Mouse (Mus musculus) right cerebral cortex, adult 18-20 months (tissue): ENCODE results near the gene H2-M10.3.
"Not testable (repeated sequence)": the region's sequence is repeated elsewhere in the genome, so short reads cannot be mapped to it uniquely, and the experiment has no call there.

Source experiments
- DNase-seq: peaks from one replicate; pipeline ENCODE4 v3.0.0; 2022; ENCODE audit warnings: mixed read lengths

H2-M10.3 gene

GRCm38 (mm10) chr17:36368317-36368716, at the start of gene H2-M10.3:
Gene H2-M10.3, minus strand, starts transcription at chr17:36368417.
- not testable (repeated sequence) for DNase-seq

- no peak for DNase-seq
Observed at GRCm38 (mm10) chr17:36417416-36417815, 49.2 kb upstream of the H2-M10.3 start.

- no peak for DNase-seq
Observed at GRCm38 (mm10) chr17:36415407-36415806, 47.2 kb upstream of the H2-M10.3 start.

- DNase-seq, result no peak
Observed at GRCm38 (mm10) chr17:36414361-36414760, 46.1 kb upstream of the H2-M10.3 start.

- DNase-seq, result no peak
Observed at GRCm38 (mm10) chr17:36389907-36390306, 21.7 kb upstream of the H2-M10.3 start.

GRCm38 (mm10) chr17:36362404-36362803, 5.8 kb downstream of the H2-M10.3 start:
- DNase-seq, result not testable (repeated sequence)

- DNase-seq, result peak; percentile 30
Observed at GRCm38 (mm10) chr17:36357512-36357911, 10.7 kb downstream of the H2-M10.3 start.

GRCm38 (mm10) chr17:36355763-36356162, 12.5 kb downstream of the H2-M10.3 start:
- no peak for DNase-seq

GRCm38 (mm10) chr17:36355343-36355742, 12.9 kb downstream of the H2-M10.3 start:
- peak; percentile 75 for DNase-seq

- no peak for DNase-seq
Observed at GRCm38 (mm10) chr17:36326055-36326454, 42.2 kb downstream of the H2-M10.3 start, which contains the start of gene H2-M10.1. Gene H2-M10.1, minus strand, starts transcription at chr17:36326155.

- no peak for DNase-seq
Observed at GRCm38 (mm10) chr17:36315689-36316253, 52.4 kb downstream of the H2-M10.3 start.

- peak; percentile 87 for DNase-seq
Observed at GRCm38 (mm10) chr17:36315041-36315688, 53.1 kb downstream of the H2-M10.3 start.
